Mouse (Mus musculus): Measurements from ENCODE around the gene Trim66.

Trim66 gene

GRCm38 (mm10) chr7:109508034-109508433 lies at the start of gene Trim66:
Trim66 (minus strand) TSS chr7:109508134.
- no peak for DNase-seq (ENCODE audit: low spot score in 2 of 2)

- no peak for DNase-seq (ENCODE audit: low spot score in 2 of 2)
These were observed 38.8 kb upstream of the Trim66 start for GRCm38 (mm10) chr7:109546726-109547125.

GRCm38 (mm10) chr7:109546186-109546585 lies 38.3 kb upstream of the Trim66 start:
- DNase-seq (ENCODE audit: low spot score in 2 of 2) = no peak

- no peak for DNase-seq (ENCODE audit: low spot score in 2 of 2)
These were observed 37.5 kb upstream of the Trim66 start for GRCm38 (mm10) chr7:109545255-109545993.

GRCm38 (mm10) chr7:109544792-109545191 lies 36.9 kb upstream of the Trim66 start:
- no peak for DNase-seq (ENCODE audit: low spot score in 2 of 2)

GRCm38 (mm10) chr7:109542364-109542628 lies 34.4 kb upstream of the Trim66 start:
- DNase-seq (ENCODE audit: low spot score in 2 of 2) = no peak

- no peak for DNase-seq (ENCODE audit: low spot score in 2 of 2)
These were observed 33.9 kb upstream of the Trim66 start for GRCm38 (mm10) chr7:109541609-109542363.

- DNase-seq (ENCODE audit: low spot score in 2 of 2) = no peak
These were observed 33.0 kb upstream of the Trim66 start for GRCm38 (mm10) chr7:109540902-109541301.

- DNase-seq (ENCODE audit: low spot score in 2 of 2) = no peak
These were observed 28.6 kb upstream of the Trim66 start for GRCm38 (mm10) chr7:109536451-109536946.

GRCm38 (mm10) chr7:109534921-109535320 lies 27.0 kb upstream of the Trim66 start:
- DNase-seq (ENCODE audit: low spot score in 2 of 2) = no peak

GRCm38 (mm10) chr7:109533888-109534287 lies 26.0 kb upstream of the Trim66 start:
- DNase-seq (ENCODE audit: low spot score in 2 of 2) = no peak

- no peak for DNase-seq (ENCODE audit: low spot score in 2 of 2)
These were observed 25.2 kb upstream of the Trim66 start for GRCm38 (mm10) chr7:109533129-109533528.

- DNase-seq (ENCODE audit: low spot score in 2 of 2) = no peak
These were observed 24.8 kb upstream of the Trim66 start for GRCm38 (mm10) chr7:109532691-109533090.

- no peak for DNase-seq (ENCODE audit: low spot score in 2 of 2)
These were observed 23.6 kb upstream of the Trim66 start for GRCm38 (mm10) chr7:109531501-109531900.

GRCm38 (mm10) chr7:109529741-109530140 lies 21.8 kb upstream of the Trim66 start:
- no peak for DNase-seq (ENCODE audit: low spot score in 2 of 2)

GRCm38 (mm10) chr7:109528356-109528755 lies 20.4 kb upstream of the Trim66 start:
- no peak for DNase-seq (ENCODE audit: low spot score in 2 of 2)

- no peak for DNase-seq (ENCODE audit: low spot score in 2 of 2)
These were observed 19.6 kb upstream of the Trim66 start for GRCm38 (mm10) chr7:109527536-109527935.

- no peak for DNase-seq (ENCODE audit: low spot score in 2 of 2)
These were observed 18.1 kb upstream of the Trim66 start for GRCm38 (mm10) chr7:109525740-109526663.

- no peak for DNase-seq (ENCODE audit: low spot score in 2 of 2)
These were observed 16.8 kb upstream of the Trim66 start for GRCm38 (mm10) chr7:109524763-109525162.

GRCm38 (mm10) chr7:109524442-109524744 lies 16.5 kb upstream of the Trim66 start:
- no peak for DNase-seq (ENCODE audit: low spot score in 2 of 2)

- no peak for DNase-seq (ENCODE audit: low spot score in 2 of 2)
These were observed 16.0 kb upstream of the Trim66 start for GRCm38 (mm10) chr7:109523741-109524441.

GRCm38 (mm10) chr7:109523304-109523703 lies 15.4 kb upstream of the Trim66 start:
- DNase-seq (ENCODE audit: low spot score in 2 of 2) = no peak
